Mouse (Mus musculus) lung, postnatal 25 days (tissue): ENCODE results near the gene Jpt2.
"Not testable (repeated sequence)": the region's sequence is repeated elsewhere in the genome, so short reads cannot be mapped to it uniquely, and the experiment has no call there.

ENCODE experiments used
- DNase-seq: peaks from one replicate; pipeline ENCODE4 v3.0.0; 2022; ENCODE audit warnings: low spot score

Jpt2 gene

DNA sequence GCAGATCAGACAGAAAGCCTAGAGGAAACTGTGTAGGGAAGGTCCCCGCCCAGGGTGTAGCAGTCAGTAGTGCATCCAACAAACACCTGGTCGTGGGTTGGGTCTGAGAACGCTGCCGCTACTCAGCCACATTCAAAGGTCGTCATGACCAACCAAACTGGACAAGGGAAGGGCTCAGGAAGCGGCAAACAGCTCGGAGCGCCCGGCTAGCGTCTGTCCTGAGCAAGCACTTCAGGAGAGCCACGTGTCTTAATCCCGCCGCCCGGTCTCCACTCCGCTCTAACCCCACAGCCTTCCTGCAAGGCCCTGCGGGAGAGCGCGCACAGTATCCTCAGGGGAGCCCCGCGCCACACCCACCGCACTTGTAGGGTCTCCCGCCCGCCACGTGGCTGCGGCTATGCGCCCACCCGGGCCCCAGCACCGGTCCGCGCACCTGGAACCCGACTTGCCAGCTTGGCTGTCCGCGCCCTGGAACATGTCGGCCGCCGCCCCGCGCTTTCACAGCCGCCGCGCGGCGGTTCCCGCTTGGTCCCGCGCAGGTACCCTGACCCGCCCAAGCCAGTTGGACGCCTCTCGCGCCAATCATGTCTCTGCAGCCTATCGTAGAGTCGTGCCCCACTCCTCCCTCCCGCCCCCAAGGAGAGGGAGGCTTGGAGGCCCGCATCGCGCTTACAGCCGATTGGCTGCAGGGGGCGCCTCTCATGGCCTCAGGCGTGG is at the start of gene Jpt2:
Jpt2 (minus strand) TSS at position 555 of the 717 bp plus-strand sequence.
- DNase-seq = peak; percentile 99

DNA sequence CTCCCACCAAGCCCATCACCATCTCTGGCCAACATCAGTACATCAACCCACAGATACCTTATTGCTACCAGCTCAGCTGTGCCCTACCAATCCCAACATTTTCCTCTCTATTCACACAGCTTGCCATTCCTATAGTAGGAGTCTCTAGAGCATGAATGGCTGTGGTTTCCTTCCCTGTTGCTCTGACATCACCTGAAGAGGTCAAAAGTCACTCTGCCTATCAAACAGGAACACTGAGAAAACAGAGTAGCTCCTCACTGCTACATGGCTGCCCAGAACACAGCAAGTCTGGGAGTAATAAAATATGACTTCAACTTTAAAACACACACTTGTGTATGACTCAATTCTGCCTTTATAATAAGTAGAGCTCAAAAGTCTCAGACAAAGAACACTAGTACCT is 47.0 kb upstream of the Jpt2 start:
- no peak for DNase-seq

- DNase-seq = no peak
Observed at GRCm38 (mm10) chr17:25005102-25005501, 44.6 kb upstream of the Jpt2 start.

- DNase-seq = no peak
Observed at GRCm38 (mm10) chr17:24994721-24995120, 34.2 kb upstream of the Jpt2 start.

DNA sequence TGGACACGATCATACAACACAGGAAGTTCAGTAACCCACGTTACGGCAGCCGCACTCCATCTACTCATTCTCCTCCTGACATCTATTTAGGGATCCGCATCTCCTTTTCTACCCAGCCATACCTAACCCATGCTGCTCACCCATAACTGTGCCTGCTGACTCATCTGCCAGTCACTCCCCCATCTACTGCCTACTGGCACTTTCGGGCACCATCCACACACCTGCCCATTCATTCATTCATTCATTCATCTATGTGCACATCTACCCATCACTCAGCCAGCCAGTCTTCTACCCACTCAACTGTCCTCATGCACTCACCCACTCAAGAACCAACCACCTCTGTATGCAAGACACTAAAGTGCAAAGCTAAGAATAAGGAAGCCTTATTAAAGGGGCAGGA is 26.7 kb upstream of the Jpt2 start:
- DNase-seq = no peak

DNA sequence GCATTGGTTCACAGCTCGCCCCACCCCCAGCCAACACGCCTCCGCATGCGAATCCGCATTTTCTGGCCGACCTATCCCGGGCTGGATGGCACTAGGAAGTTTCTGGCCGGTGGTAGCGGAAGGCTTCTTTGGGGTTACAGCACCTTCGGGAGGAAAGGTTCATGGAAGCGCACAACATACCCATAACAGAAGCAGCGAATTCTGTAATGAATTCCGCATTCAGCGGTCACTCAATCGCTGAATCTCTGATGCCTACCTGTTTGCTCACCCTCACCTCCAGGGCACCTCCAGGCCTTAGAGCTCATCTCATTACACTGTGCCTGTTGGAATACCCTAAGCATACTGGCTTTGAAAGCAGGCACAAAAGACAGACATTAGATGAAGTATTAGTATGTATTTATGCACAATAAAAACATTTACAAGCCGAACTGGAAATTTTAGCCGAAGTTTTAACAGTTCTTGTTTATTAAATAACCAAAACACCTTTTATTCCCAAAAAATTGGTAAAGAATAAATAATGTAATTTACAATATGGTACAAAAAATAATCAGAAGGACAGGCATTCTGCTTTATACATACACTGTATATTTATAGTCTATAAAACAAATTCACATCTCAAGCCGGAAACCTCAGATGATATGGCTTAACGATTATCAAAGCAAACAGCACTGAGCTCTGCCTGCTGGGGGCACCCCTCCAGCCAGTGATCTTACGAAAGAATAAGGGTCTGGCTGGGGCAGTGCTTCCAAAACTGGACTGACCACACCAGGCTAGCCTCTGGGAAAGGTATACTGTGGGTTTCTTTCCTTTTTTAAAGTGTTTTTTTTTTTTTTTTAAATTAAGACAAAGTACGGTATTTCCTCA is 595 bp upstream of the Jpt2 start:
- peak; percentile 2 for DNase-seq

DNA sequence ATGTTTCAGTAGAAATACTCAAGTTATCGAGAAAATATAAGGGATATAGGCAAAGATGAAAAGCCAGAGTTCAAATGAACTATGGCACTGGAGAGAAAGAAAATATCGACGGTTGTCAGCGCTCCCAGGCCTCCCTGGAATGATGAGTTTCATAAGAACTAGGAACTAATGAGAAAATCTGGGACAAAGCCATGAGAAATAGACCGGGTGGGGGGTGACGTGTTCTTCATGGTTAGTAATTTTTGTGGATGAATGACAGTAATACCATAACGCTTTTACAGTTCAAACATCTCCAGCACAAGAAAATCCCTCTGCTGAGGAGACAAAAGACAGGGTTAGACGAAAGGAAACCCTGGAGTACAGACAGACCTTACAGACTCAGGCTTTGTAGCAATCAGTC is 1.1 kb downstream of the Jpt2 start:
- DNase-seq = no peak

- peak; percentile 8 for DNase-seq
Observed at GRCm38 (mm10) chr17:24953291-24953690, 7.2 kb downstream of the Jpt2 start.

- no peak for DNase-seq
Observed at GRCm38 (mm10) chr17:24950671-24951070, 9.8 kb downstream of the Jpt2 start.

GRCm38 (mm10) chr17:24948204-24948603 is 12.3 kb downstream of the Jpt2 start:
- DNase-seq = no peak

GRCm38 (mm10) chr17:24943589-24943988 is 16.9 kb downstream of the Jpt2 start:
- not testable (repeated sequence) for DNase-seq

- no peak for DNase-seq
Observed at GRCm38 (mm10) chr17:24943036-24943435, 17.5 kb downstream of the Jpt2 start.

- peak; percentile 50 for DNase-seq
Observed at GRCm38 (mm10) chr17:24942453-24942852, 18.0 kb downstream of the Jpt2 start.

GRCm38 (mm10) chr17:24937266-24937665 is 23.2 kb downstream of the Jpt2 start:
- DNase-seq = no peak

DNA sequence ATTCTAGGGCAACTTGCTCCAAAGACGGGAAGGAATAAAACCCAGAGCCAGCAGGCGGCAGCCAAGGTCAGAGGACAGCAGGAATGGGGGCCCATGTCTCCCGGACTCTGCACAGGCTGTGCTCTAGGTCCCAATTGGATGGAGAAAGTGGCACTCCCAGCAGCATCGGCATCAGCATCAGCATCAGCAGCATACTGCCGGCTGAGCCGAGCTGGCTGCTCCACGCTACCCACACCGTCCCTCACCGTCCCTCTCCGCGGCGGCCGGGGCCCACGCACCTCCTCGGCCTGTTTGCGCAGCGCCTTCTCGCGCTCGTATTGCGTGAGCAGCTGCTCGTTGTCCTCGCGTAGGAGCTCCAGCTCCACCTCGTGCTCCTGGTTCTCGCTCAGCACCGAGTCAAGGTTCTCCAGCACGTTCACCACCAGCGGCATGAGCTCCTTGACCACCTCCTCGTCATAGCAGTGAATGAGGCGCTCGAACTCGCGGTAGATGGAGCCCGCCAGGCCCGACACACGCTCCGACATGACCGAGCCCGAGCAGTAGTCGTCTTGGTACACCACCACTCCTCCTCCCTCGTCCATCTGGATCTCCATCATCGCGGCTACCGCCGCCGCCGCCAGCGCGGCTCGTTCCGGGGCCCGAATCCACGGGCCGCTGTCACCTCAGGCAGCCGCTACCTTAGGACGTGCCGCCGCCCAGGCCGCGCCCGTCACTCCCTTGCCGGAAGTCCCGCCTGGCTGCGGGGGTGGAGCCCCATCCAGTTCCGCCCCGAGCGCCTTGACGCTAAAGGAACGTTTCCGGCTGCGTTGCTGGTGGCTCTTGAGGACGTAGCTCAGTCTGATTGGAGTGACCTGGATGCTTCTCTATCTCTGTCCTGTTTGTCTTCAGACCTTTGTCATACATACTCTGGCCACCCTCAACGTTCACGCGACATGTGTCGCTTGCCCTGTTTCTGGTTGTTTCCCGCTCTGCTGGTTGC is 23.9 kb downstream of the Jpt2 start, which contains the start of gene Mapk8ip3:
Mapk8ip3 (minus strand) TSS at position 719 of the 979 bp plus-strand sequence.
- DNase-seq = peak; percentile 95

- no peak for DNase-seq
Observed at GRCm38 (mm10) chr17:24935666-24936065, 24.8 kb downstream of the Jpt2 start.

DNA sequence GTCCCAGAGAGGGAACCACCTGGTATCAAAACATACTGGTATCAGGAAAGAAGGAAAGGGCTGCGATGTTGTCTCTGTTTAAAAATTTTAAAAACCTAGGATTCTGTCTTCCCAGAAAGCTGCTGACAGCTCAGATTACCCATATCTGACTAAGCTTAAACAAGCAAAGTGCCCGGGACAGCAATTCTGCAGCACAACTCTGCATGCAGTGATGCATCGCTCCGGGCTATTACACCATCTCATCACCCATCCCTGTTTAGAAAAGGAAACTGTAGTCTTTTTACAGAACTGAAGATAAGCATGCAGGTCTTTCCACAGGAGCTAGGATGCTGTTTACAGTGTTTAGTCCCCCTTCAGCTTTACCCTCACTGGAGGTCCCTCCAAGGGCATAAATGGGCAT is 25.6 kb downstream of the Jpt2 start:
- DNase-seq = no peak

GRCm38 (mm10) chr17:24933163-24933562 is 27.3 kb downstream of the Jpt2 start:
- DNase-seq = no peak

DNA sequence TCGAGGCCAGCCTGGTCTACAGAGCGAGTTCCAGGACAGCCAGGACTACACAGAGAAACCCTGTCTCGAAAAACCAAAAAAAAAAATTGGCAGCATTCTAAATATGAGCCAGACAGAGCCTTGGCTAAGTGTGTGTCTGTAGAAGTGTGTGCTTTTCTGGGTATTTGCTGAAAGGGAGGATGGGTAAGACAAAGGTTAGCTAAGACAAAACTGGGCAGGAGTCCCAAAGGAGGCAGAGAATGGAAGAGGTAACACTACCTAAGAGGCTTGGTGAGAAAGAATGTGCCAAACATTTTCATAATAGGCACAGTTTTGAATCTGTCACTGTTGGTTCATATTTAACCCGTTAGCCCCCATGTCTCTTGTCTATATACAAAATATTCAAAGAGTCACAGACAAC is 28.1 kb downstream of the Jpt2 start:
- no peak for DNase-seq

- DNase-seq = no peak
Observed at GRCm38 (mm10) chr17:24929506-24929905, 31.0 kb downstream of the Jpt2 start.

- no peak for DNase-seq
Observed at GRCm38 (mm10) chr17:24923246-24923645, 37.2 kb downstream of the Jpt2 start.

DNA sequence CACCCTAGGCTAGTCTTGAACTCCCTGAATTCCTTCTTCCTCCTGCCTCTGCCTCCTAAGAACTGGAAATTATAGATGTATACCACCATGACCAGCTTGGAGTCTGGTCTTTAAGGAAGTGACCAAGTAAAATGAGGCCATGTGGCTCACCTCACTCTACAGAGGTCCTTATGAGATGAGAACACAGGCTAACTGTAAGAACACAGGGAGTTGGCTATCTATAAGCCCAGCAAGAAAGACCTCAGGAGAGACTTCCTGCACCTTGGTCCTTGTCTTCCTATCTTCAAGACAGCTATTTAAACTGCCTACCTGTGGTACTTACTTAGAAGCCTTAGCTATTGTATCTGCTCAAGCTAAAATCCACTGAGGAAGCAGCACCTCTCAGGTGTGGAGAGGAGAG is 46.5 kb downstream of the Jpt2 start:
- no peak for DNase-seq
